Mouse (Mus musculus): ENCODE data around the gene Cspg5. TPM values are rescaled to one million over a fixed set of nuclear protein-coding genes. Genes with fewer than 3 reads are reported as not detected.

Cspg5 gene
- polyA plus RNA-seq, 1 experiment from 2014 or later, result 3.4 TPM

GRCm38 (mm10) chr9:110268416-110268815 is 24.8 kb downstream of the Cspg5 start:
- Histone ChIP-seq H3K9me3 (replicated peaks; ENCODE audit: control insufficient read depth, low read length) (no peaks in the 10 kb centered on the region), H3K4me3 (replicated peaks; ENCODE audit: low read length) (no peak overlapping the region), H3K27me3 (ENCODE audit: control insufficient read depth, insufficient read depth, low read length) (no peaks in the 10 kb centered on the region), H3K27ac (ENCODE audit: low read length) (no peak overlapping the region), H3K9ac (ENCODE audit: low read length) (no peak overlapping the region), H3K36me3 (ENCODE audit: control insufficient read depth, insufficient read depth, low read length) (no peaks in the 10 kb centered on the region), H3K4me2 (ENCODE audit: low read depth, low read length) (no peak overlapping the region), H3K4me1 (ENCODE audit: control insufficient read depth, insufficient read depth, low read length) (no peaks in the 10 kb centered on the region)
- WGBS, result 92% methylated on average over 10 of the region's 10 CpGs
- ATAC-seq (ENCODE audit: insufficient read depth, low FRiP score), result no peak

DNA sequence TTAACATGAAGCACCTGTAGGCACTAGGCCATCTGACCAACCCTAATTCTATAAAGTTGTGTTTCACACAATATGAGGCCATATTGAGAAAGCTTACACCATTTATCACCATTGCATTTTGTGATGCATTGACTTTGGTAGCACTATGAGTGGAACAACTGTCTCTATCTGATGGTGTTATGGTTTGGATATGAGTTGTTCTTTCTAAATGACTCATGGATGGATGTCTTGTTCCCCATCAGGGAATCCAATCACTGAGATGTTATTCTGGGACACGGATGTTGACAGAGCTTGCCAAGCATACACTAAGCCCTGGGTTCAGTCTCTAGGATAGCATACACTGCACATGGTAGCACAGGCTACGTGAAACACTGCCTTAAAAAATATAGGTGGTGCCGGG is 28.7 kb downstream of the Cspg5 start:
- H3K27me3 ChIP-seq (ENCODE audit: control insufficient read depth, insufficient read depth, low read length), result no peaks in the 10 kb centered on the region
- H3K4me2 ChIP-seq (ENCODE audit: low read depth, low read length), result no peak overlapping the region
- no peaks in the 10 kb centered on the region for H3K36me3 ChIP-seq (ENCODE audit: control insufficient read depth, insufficient read depth, low read length)
- H3K4me3 ChIP-seq (replicated peaks; ENCODE audit: low read length), result no peak overlapping the region
- H3K9ac ChIP-seq (ENCODE audit: low read length), result no peak overlapping the region
- no peaks in the 10 kb centered on the region for H3K9me3 ChIP-seq (replicated peaks; ENCODE audit: control insufficient read depth, low read length)
- H3K27ac ChIP-seq (ENCODE audit: low read length), result no peak overlapping the region
- WGBS, result 88% methylated on average over 3 of the region's 3 CpGs
- no peak for ATAC-seq (ENCODE audit: insufficient read depth, low FRiP score)
- H3K4me1 ChIP-seq (ENCODE audit: control insufficient read depth, insufficient read depth, low read length), result no peaks in the 10 kb centered on the region

DNA sequence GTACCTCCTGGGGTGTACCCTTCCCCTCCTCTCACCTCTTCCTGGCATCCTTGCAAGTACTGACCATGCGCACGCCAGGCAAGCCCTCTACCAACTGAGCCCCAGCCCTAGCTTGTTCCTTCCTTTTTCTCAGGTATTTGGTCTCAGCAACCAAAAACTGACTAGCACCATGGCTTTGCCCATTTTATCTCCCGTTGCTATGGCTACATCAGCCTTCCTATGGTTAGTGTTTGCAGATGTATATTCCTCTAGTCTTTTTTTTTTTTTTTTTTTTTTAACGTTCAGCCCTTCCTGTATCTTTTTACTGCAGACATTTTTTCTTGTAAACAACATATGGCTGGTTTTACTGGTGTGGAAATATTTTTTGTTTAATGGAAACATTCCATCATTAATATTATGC is 29.9 kb downstream of the Cspg5 start:
- no peaks in the 10 kb centered on the region for H3K36me3 ChIP-seq (ENCODE audit: control insufficient read depth, insufficient read depth, low read length)
- no peak overlapping the region for H3K27ac ChIP-seq (ENCODE audit: low read length)
- H3K27me3 ChIP-seq (ENCODE audit: control insufficient read depth, insufficient read depth, low read length), result no peaks in the 10 kb centered on the region
- no peak overlapping the region for H3K4me3 ChIP-seq (replicated peaks; ENCODE audit: low read length)
- no peak overlapping the region for H3K9ac ChIP-seq (ENCODE audit: low read length)
- no peaks in the 10 kb centered on the region for H3K4me1 ChIP-seq (ENCODE audit: control insufficient read depth, insufficient read depth, low read length)
- H3K9me3 ChIP-seq (replicated peaks; ENCODE audit: control insufficient read depth, low read length), result no peaks in the 10 kb centered on the region
- WGBS, result 59% methylated on average over 4 of the region's 4 CpGs
- ATAC-seq (ENCODE audit: insufficient read depth, low FRiP score), result no peak
- no peak overlapping the region for H3K4me2 ChIP-seq (ENCODE audit: low read depth, low read length)

- H3K27me3 ChIP-seq (ENCODE audit: control insufficient read depth, insufficient read depth, low read length), result no peaks in the 10 kb centered on the region
- H3K9me3 ChIP-seq (replicated peaks; ENCODE audit: control insufficient read depth, low read length), result no peaks in the 10 kb centered on the region
- H3K9ac ChIP-seq (ENCODE audit: low read length), result no peak overlapping the region
- 64% methylated on average over 5 of the region's 5 CpGs for WGBS
- no peaks in the 10 kb centered on the region for H3K4me1 ChIP-seq (ENCODE audit: control insufficient read depth, insufficient read depth, low read length)
- ATAC-seq (ENCODE audit: insufficient read depth, low FRiP score), result no peak
- no peak overlapping the region for H3K4me3 ChIP-seq (replicated peaks; ENCODE audit: low read length)
- H3K4me2 ChIP-seq (ENCODE audit: low read depth, low read length), result no peak overlapping the region
- H3K27ac ChIP-seq (ENCODE audit: low read length), result no peak overlapping the region
- H3K36me3 ChIP-seq (ENCODE audit: control insufficient read depth, insufficient read depth, low read length), result no peaks in the 10 kb centered on the region
Measured at GRCm38 (mm10) chr9:110275882-110276281, 32.3 kb downstream of the Cspg5 start.

GRCm38 (mm10) chr9:110277431-110277881 is 33.9 kb downstream of the Cspg5 start:
- H3K36me3 ChIP-seq (ENCODE audit: control insufficient read depth, insufficient read depth, low read length), result no peaks in the 10 kb centered on the region

GRCm38 (mm10) chr9:110284075-110284697 is 40.6 kb downstream of the Cspg5 start:
- Histone ChIP-seq H3K9ac (ENCODE audit: low read length) (no peak overlapping the region), H3K27ac (ENCODE audit: low read length) (no peak overlapping the region), H3K4me1 (ENCODE audit: control insufficient read depth, insufficient read depth, low read length) (no peaks in the 10 kb centered on the region), H3K36me3 (ENCODE audit: control insufficient read depth, insufficient read depth, low read length) (no peaks in the 10 kb centered on the region), H3K4me2 (ENCODE audit: low read depth, low read length) (no peak overlapping the region), H3K9me3 (replicated peaks; ENCODE audit: control insufficient read depth, low read length) (no peaks in the 10 kb centered on the region), H3K27me3 (ENCODE audit: control insufficient read depth, insufficient read depth, low read length) (no peaks in the 10 kb centered on the region), H3K4me3 (replicated peaks; ENCODE audit: low read length) (no peak overlapping the region)
- 95% methylated on average over 8 of the region's 10 CpGs for WGBS
- ATAC-seq (ENCODE audit: insufficient read depth, low FRiP score), result no peak

More at GRCm38 (mm10) chr9:110277431-110277881, 33.9 kb downstream of the Cspg5 start:
- Histone ChIP-seq H3K4me3 (replicated peaks; ENCODE audit: low read length) (no peak overlapping the region), H3K4me2 (ENCODE audit: low read depth, low read length) (no peak overlapping the region), H3K27me3 (ENCODE audit: control insufficient read depth, insufficient read depth, low read length) (no peaks in the 10 kb centered on the region), H3K9ac (ENCODE audit: low read length) (no peak overlapping the region), H3K9me3 (replicated peaks; ENCODE audit: control insufficient read depth, low read length) (no peaks in the 10 kb centered on the region), H3K4me1 (ENCODE audit: control insufficient read depth, insufficient read depth, low read length) (no peaks in the 10 kb centered on the region), H3K27ac (ENCODE audit: low read length) (no peak overlapping the region)
- WGBS, result 51% methylated on average over 8 of the region's 8 CpGs
- ATAC-seq (ENCODE audit: insufficient read depth, low FRiP score), result no peak

DNA sequence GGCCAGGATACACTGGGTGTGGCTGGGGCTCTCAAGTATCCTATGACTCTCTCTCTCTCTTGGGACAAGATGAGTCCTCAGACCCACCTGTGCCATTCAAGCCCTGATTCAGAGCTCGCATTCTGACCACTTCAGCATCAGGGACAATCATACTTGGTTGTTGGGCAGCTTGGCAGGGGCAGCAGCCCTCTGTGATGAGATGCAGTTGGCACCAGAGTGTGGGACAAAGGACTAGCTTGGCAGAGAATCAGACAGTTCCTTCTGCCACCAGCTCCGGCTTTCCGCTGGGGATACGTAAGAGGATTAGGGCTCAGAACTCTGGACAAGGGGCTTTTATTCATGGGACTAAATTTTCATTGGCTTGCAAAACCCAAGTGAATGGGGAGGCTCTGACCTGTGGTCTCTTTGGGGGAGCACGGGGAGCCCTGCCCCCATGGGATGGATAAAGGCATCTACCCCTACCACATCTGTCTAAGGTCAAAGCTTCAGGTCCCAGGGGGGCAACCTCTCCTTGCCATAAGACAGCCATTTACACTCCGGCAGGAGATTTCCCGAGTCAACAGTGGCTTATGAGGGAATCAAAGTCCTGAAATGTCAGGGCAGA is 43.8 kb downstream of the Cspg5 start:
- H3K36me3 ChIP-seq (ENCODE audit: control insufficient read depth, insufficient read depth, low read length), result no peaks in the 10 kb centered on the region
- H3K4me1 ChIP-seq (ENCODE audit: control insufficient read depth, insufficient read depth, low read length), result no peaks in the 10 kb centered on the region
- H3K4me3 ChIP-seq (replicated peaks; ENCODE audit: low read length), result no peak overlapping the region
- no peaks in the 10 kb centered on the region for H3K9me3 ChIP-seq (replicated peaks; ENCODE audit: control insufficient read depth, low read length)
- H3K27me3 ChIP-seq (ENCODE audit: control insufficient read depth, insufficient read depth, low read length), result no peaks in the 10 kb centered on the region
- H3K27ac ChIP-seq (ENCODE audit: low read length), result no peak overlapping the region
- no peak overlapping the region for H3K4me2 ChIP-seq (ENCODE audit: low read depth, low read length)
- H3K9ac ChIP-seq (ENCODE audit: low read length), result no peak overlapping the region
- 75% methylated on average over 7 of the region's 7 CpGs for WGBS
- ATAC-seq (ENCODE audit: insufficient read depth, low FRiP score), result no peak

- Histone ChIP-seq H3K27ac (ENCODE audit: low read length) (no peak overlapping the region), H3K4me3 (replicated peaks; ENCODE audit: low read length) (no peak overlapping the region), H3K9me3 (replicated peaks; ENCODE audit: control insufficient read depth, low read length) (no peaks in the 10 kb centered on the region), H3K4me1 (ENCODE audit: control insufficient read depth, insufficient read depth, low read length) (no peaks in the 10 kb centered on the region), H3K27me3 (ENCODE audit: control insufficient read depth, insufficient read depth, low read length) (no peaks in the 10 kb centered on the region), H3K4me2 (ENCODE audit: low read depth, low read length) (no peak overlapping the region), H3K36me3 (ENCODE audit: control insufficient read depth, insufficient read depth, low read length) (no peaks in the 10 kb centered on the region), H3K9ac (ENCODE audit: low read length) (no peak overlapping the region)
- 65% methylated on average over 12 of the region's 12 CpGs for WGBS
- ATAC-seq (ENCODE audit: insufficient read depth, low FRiP score), result no peak
Measured at GRCm38 (mm10) chr9:110293254-110293718, 49.7 kb downstream of the Cspg5 start.

GRCm38 (mm10) chr9:110293873-110294415 is 50.4 kb downstream of the Cspg5 start:
- Histone ChIP-seq H3K27ac (ENCODE audit: low read length) (no peak overlapping the region), H3K4me1 (ENCODE audit: control insufficient read depth, insufficient read depth, low read length) (no peaks in the 10 kb centered on the region), H3K4me3 (replicated peaks; ENCODE audit: low read length) (no peak overlapping the region), H3K9me3 (replicated peaks; ENCODE audit: control insufficient read depth, low read length) (no peaks in the 10 kb centered on the region), H3K36me3 (ENCODE audit: control insufficient read depth, insufficient read depth, low read length) (no peaks in the 10 kb centered on the region), H3K4me2 (ENCODE audit: low read depth, low read length) (no peak overlapping the region), H3K27me3 (ENCODE audit: control insufficient read depth, insufficient read depth, low read length) (no peaks in the 10 kb centered on the region), H3K9ac (ENCODE audit: low read length) (no peak overlapping the region)
- 86% methylated on average over 13 of the region's 13 CpGs for WGBS
- ATAC-seq (ENCODE audit: insufficient read depth, low FRiP score), result no peak

All from stomach, embryonic 16.5 days (tissue).